Mouse (Mus musculus): Measurements from ENCODE around the gene Gm10282. TPM values are rescaled to one million over a fixed set of nuclear protein-coding genes. Genes with fewer than 3 reads are reported as not detected.

Gm10282 gene
- polyA plus RNA-seq, 1 experiment from 2014 or later = 39.9 TPM

DNA sequence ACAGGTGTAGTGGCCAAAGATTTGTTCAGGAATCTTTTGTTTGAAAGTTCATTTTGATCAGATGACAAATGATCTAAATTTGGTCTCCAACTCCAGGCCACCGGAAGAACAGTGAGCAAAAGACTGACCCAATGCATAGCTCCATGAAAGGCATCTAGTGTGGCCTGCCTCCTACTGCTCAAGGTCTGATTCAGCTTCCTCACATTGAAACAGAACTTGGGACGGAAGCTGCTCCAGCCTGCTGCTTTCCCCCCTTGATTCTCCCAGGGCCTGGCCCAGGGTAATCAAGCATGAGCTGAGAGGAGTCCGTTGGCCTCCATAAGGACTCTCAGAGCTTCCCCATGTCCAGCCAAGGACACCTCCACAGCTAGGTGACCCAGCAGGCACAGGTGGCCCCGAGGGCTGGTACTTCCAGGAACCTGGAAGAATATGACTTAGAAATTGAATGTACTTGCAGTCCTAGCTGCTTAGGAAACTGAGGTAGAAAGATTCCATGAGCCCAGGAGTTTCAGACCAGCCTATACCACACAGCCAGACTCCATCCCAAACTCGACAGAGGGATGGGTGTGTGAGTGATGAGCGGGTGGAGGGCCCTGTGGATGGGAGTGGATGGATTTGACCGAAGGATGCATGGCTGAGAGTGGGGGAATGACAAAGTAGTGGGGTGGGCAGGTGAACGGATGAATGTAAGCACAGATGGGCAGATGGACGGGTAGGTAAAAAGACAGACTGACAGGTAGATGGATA lies 4.2 kb downstream of the Gm10282 start:
- H3K9ac ChIP-seq (replicated peaks; ENCODE audit: low read length) = no peak overlapping the region
- DNase-seq (ENCODE audit: low spot score) (no peak), ATAC-seq (replicated peaks; ENCODE audit: insufficient number of reproducible peaks, low FRiP score, low TSS enrichment, low read depth) (no peak)
- no peak overlapping the region for H3K4me2 ChIP-seq (ENCODE audit: low read depth, low read length)
- no peaks in the 10 kb centered on the region for H3K4me1 ChIP-seq (ENCODE audit: control insufficient read depth, insufficient read depth, low read length)
- no peaks in the 10 kb centered on the region for H3K27me3 ChIP-seq (ENCODE audit: control insufficient read depth, insufficient read depth, low read length)
- H3K36me3 ChIP-seq (replicated peaks; ENCODE audit: control insufficient read depth, insufficient read depth, low read depth, low read length) = no peaks in the 10 kb centered on the region
- H3K9me3 ChIP-seq (replicated peaks; ENCODE audit: control insufficient read depth, low read length) = no peaks in the 10 kb centered on the region
- 82% methylated on average over 9 of the region's 9 CpGs for WGBS
- H3K27ac ChIP-seq (replicated peaks; ENCODE audit: low read depth, low read length) = no peak overlapping the region
- no peak overlapping the region for H3K4me3 ChIP-seq (ENCODE audit: low read depth, low read length)

DNA sequence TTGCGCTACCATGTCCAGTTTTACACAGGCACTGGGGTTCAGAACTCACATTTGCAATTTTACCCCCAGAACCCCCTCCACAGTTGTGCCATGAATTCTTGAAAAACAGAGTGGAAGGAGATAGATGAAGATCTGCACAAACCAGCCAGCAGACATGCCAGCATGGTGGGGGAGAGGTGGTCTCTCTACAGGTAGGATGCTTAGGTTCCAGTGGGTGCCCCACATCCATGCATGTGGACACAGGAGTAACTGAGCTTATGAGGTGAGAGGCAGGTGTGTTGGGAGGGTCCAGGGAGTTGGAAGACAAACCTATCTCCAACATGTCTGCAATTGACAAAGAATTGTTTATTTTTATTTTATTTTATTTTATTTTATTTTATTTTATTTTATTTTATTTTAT lies 6.1 kb downstream of the Gm10282 start:
- Histone ChIP-seq H3K4me1 (ENCODE audit: control insufficient read depth, insufficient read depth, low read length) (no peaks in the 10 kb centered on the region), H3K9me3 (replicated peaks; ENCODE audit: control insufficient read depth, low read length) (no peaks in the 10 kb centered on the region), H3K4me2 (ENCODE audit: low read depth, low read length) (no peak overlapping the region), H3K27ac (replicated peaks; ENCODE audit: low read depth, low read length) (no peak overlapping the region), H3K36me3 (replicated peaks; ENCODE audit: control insufficient read depth, insufficient read depth, low read depth, low read length) (no peaks in the 10 kb centered on the region), H3K9ac (replicated peaks; ENCODE audit: low read length) (no peak overlapping the region), H3K27me3 (ENCODE audit: control insufficient read depth, insufficient read depth, low read length) (no peaks in the 10 kb centered on the region), H3K4me3 (ENCODE audit: low read depth, low read length) (no peak overlapping the region)
- ATAC-seq (replicated peaks; ENCODE audit: insufficient number of reproducible peaks, low FRiP score, low TSS enrichment, low read depth) (no peak), DNase-seq (ENCODE audit: low spot score) (no peak)
- WGBS = 87% methylated on average over 1 of the region's 1 CpGs

DNA sequence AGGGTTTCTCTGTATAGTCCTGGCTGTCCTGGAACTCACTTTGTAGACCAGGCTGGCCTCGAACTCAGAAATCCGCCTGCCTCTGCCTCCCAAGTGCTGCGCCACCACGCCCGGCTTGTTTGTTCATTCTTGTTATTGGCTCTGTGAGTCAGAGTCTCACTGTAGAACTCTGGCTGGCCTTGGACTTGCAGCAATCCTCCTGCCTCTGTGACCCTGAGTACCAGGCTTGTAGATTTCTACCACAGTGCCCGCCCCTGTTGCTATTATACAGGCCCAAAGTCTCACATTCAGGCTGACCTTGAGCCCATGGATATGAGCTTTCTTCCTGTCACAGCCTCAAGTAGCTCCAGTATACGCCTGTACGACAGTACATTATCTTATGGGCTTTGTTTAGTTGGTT lies 8.5 kb downstream of the Gm10282 start:
- Histone ChIP-seq H3K9me3 (replicated peaks; ENCODE audit: control insufficient read depth, low read length) (no peaks in the 10 kb centered on the region), H3K9ac (replicated peaks; ENCODE audit: low read length) (no peak overlapping the region), H3K4me1 (ENCODE audit: control insufficient read depth, insufficient read depth, low read length) (no peaks in the 10 kb centered on the region), H3K4me3 (ENCODE audit: low read depth, low read length) (no peak overlapping the region), H3K27me3 (ENCODE audit: control insufficient read depth, insufficient read depth, low read length) (no peaks in the 10 kb centered on the region), H3K4me2 (ENCODE audit: low read depth, low read length) (no peak overlapping the region), H3K36me3 (replicated peaks; ENCODE audit: control insufficient read depth, insufficient read depth, low read depth, low read length) (no peaks in the 10 kb centered on the region), H3K27ac (replicated peaks; ENCODE audit: low read depth, low read length) (no peak overlapping the region)
- WGBS = 93% methylated on average over 8 of the region's 8 CpGs
- ATAC-seq (replicated peaks; ENCODE audit: insufficient number of reproducible peaks, low FRiP score, low TSS enrichment, low read depth) (no peak), DNase-seq (ENCODE audit: low spot score) (no peak)

DNA sequence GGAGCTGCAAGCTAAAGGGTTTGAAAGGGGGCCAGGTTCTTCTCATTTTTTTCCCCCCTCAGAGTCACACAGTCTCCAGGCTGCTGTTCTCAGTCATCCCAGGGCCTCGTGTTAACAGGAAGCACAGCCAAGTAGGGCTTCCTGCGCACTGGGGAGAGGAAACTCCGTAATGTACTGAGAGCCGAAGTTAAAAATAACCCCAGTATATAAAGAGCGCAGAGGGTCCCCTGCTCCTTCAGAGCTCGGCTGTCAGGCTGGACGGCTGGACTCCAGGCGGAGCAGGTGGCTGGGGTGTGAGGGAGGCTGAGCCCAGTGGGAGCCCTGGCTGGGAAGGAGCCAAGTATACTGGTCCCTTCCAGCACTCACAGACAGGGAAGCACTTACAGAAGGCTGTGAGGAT lies 9.4 kb downstream of the Gm10282 start:
- no peak for ATAC-seq (replicated peaks; ENCODE audit: insufficient number of reproducible peaks, low FRiP score, low TSS enrichment, low read depth)
- no peak overlapping the region for H3K27ac ChIP-seq (replicated peaks; ENCODE audit: low read depth, low read length)
- no peaks in the 10 kb centered on the region for H3K36me3 ChIP-seq (replicated peaks; ENCODE audit: control insufficient read depth, insufficient read depth, low read depth, low read length)
- no peak overlapping the region for H3K9ac ChIP-seq (replicated peaks; ENCODE audit: low read length)
- DNase-seq (ENCODE audit: low spot score) = peak; percentile 14
- WGBS = 57% methylated on average over 8 of the region's 8 CpGs
- no peak overlapping the region for H3K4me2 ChIP-seq (ENCODE audit: low read depth, low read length)
- H3K9me3 ChIP-seq (replicated peaks; ENCODE audit: control insufficient read depth, low read length) = no peaks in the 10 kb centered on the region
- no peak overlapping the region for H3K4me3 ChIP-seq (ENCODE audit: low read depth, low read length)
- no peaks in the 10 kb centered on the region for H3K4me1 ChIP-seq (ENCODE audit: control insufficient read depth, insufficient read depth, low read length)
- H3K27me3 ChIP-seq (ENCODE audit: control insufficient read depth, insufficient read depth, low read length) = no peaks in the 10 kb centered on the region

DNA sequence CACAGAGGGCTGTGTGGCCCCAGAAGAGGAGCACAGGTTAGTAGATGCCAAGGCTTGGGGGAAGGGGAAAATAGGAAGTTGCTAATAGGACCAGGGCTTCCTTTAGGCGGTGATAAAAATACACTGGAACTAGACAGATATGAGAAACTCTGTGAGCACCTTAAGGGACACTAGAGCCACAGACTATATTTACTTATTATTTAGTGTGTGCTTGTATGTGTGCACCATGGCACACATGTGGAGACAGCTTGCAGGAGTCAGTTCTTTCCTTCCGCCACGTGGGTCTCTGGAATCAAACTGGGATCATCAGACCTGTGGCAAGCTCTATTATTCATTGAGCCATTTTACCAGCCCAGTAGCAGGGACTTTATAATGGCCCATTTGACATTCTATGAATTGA lies 9.9 kb downstream of the Gm10282 start:
- no peaks in the 10 kb centered on the region for H3K9me3 ChIP-seq (replicated peaks; ENCODE audit: control insufficient read depth, low read length)
- H3K36me3 ChIP-seq (replicated peaks; ENCODE audit: control insufficient read depth, insufficient read depth, low read depth, low read length) = no peaks in the 10 kb centered on the region
- no peak overlapping the region for H3K9ac ChIP-seq (replicated peaks; ENCODE audit: low read length)
- H3K4me2 ChIP-seq (ENCODE audit: low read depth, low read length) = no peak overlapping the region
- no peaks in the 10 kb centered on the region for H3K4me1 ChIP-seq (ENCODE audit: control insufficient read depth, insufficient read depth, low read length)
- H3K27me3 ChIP-seq (ENCODE audit: control insufficient read depth, insufficient read depth, low read length) = no peaks in the 10 kb centered on the region
- no peak for ATAC-seq (replicated peaks; ENCODE audit: insufficient number of reproducible peaks, low FRiP score, low TSS enrichment, low read depth)
- H3K4me3 ChIP-seq (ENCODE audit: low read depth, low read length) = no peak overlapping the region
- WGBS = 74% methylated on average over 3 of the region's 3 CpGs
- H3K27ac ChIP-seq (replicated peaks; ENCODE audit: low read depth, low read length) = no peak overlapping the region
- no peak for DNase-seq (ENCODE audit: low spot score)

DNA sequence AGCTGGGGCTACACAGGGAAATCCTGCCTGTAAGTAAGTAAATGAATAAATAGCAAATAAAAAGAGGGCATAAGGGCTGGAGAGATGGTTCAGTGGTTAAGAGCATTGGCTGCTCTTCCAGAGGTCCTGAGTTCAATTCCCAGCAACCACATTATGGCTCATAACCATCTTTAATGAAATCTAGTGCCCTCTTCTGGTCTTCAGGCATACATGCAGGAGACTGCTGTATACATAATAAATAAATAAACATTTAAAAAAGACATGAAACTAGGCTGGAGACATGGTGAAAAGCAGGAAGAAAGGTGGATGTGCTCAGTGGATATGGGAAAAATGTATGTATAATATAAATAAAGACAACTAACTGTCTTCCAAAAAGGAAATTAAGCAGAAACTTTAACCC lies 11.8 kb downstream of the Gm10282 start:
- Histone ChIP-seq H3K27ac (replicated peaks; ENCODE audit: low read depth, low read length) (no peak overlapping the region), H3K27me3 (ENCODE audit: control insufficient read depth, insufficient read depth, low read length) (no peaks in the 10 kb centered on the region), H3K9ac (replicated peaks; ENCODE audit: low read length) (no peak overlapping the region), H3K4me1 (ENCODE audit: control insufficient read depth, insufficient read depth, low read length) (no peaks in the 10 kb centered on the region), H3K4me3 (ENCODE audit: low read depth, low read length) (no peak overlapping the region), H3K4me2 (ENCODE audit: low read depth, low read length) (no peak overlapping the region), H3K36me3 (replicated peaks; ENCODE audit: control insufficient read depth, insufficient read depth, low read depth, low read length) (no peaks in the 10 kb centered on the region), H3K9me3 (replicated peaks; ENCODE audit: control insufficient read depth, low read length) (no peaks in the 10 kb centered on the region)
- no peak for DNase-seq (ENCODE audit: low spot score)
- ATAC-seq (replicated peaks; ENCODE audit: insufficient number of reproducible peaks, low FRiP score, low TSS enrichment, low read depth) = no peak

DNA sequence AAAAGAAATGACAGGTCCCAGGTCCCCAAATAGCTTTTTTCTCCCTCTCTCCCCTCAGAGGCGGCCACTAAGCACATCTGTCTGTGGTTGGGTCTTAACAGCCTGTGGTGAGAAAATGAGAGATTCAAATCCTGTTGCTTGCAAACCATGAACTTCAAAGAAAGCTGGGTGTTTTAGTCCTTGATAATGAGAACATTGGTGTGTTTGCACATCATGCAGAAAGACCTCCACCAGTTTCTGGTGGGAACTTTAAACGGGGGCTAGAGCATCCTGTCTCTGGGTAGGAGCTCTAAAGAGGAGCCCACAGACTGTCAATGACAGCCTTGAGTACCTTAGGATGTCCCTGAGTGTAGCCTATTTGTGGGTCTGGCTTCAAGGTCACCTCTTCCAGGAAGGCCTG lies 14.0 kb downstream of the Gm10282 start:
- DNase-seq (ENCODE audit: low spot score) (no peak), ATAC-seq (replicated peaks; ENCODE audit: insufficient number of reproducible peaks, low FRiP score, low TSS enrichment, low read depth) (no peak)
- Histone ChIP-seq H3K4me3 (ENCODE audit: low read depth, low read length) (no peak overlapping the region), H3K36me3 (replicated peaks; ENCODE audit: control insufficient read depth, insufficient read depth, low read depth, low read length) (no peaks in the 10 kb centered on the region), H3K4me1 (ENCODE audit: control insufficient read depth, insufficient read depth, low read length) (no peaks in the 10 kb centered on the region), H3K9me3 (replicated peaks; ENCODE audit: control insufficient read depth, low read length) (no peaks in the 10 kb centered on the region), H3K9ac (replicated peaks; ENCODE audit: low read length) (no peak overlapping the region), H3K4me2 (ENCODE audit: low read depth, low read length) (no peak overlapping the region), H3K27ac (replicated peaks; ENCODE audit: low read depth, low read length) (no peak overlapping the region), H3K27me3 (ENCODE audit: control insufficient read depth, insufficient read depth, low read length) (no peaks in the 10 kb centered on the region)
- 85% methylated on average over 2 of the region's 2 CpGs for WGBS

DNA sequence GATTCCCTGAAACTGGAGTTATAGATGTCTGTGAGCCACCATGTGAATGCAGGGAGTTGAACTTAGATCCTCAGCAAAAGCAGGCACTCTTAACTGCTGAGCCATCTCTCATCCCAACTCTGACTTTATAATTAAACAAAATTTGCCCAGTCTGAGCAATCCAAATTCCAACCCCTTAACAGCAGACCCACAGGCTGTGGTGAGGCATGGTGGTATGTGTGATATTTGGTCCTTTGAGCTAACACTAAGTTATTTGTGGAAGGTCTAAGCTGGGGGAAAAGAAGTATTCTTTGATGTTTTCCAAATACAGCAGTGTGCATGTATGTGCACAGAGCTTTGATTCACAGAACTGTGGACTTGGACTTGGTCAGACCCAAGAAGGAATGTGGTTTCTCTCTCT lies 16.0 kb downstream of the Gm10282 start:
- no peaks in the 10 kb centered on the region for H3K9me3 ChIP-seq (replicated peaks; ENCODE audit: control insufficient read depth, low read length)
- no peak overlapping the region for H3K4me3 ChIP-seq (ENCODE audit: low read depth, low read length)
- no peak overlapping the region for H3K4me2 ChIP-seq (ENCODE audit: low read depth, low read length)
- H3K4me1 ChIP-seq (ENCODE audit: control insufficient read depth, insufficient read depth, low read length) = no peaks in the 10 kb centered on the region
- H3K27me3 ChIP-seq (ENCODE audit: control insufficient read depth, insufficient read depth, low read length) = no peaks in the 10 kb centered on the region
- ATAC-seq (replicated peaks; ENCODE audit: insufficient number of reproducible peaks, low FRiP score, low TSS enrichment, low read depth) (no peak), DNase-seq (ENCODE audit: low spot score) (no peak)
- no peak overlapping the region for H3K9ac ChIP-seq (replicated peaks; ENCODE audit: low read length)
- H3K36me3 ChIP-seq (replicated peaks; ENCODE audit: control insufficient read depth, insufficient read depth, low read depth, low read length) = no peaks in the 10 kb centered on the region
- no peak overlapping the region for H3K27ac ChIP-seq (replicated peaks; ENCODE audit: low read depth, low read length)

Data from embryonic facial prominence, embryonic 11.5 days (tissue).